Mouse (Mus musculus) megakaryocyte-erythroid progenitor cell, adult 5-6 weeks (primary cell): Measurements from ENCODE around the gene Ltbp2. TPM values are rescaled to one million over a fixed set of nuclear protein-coding genes. Genes with fewer than 3 reads are reported as not detected.

ENCODE experiments used
- total RNA-seq, 2 experiments: library from RNA; stranded (forward) in 1 of 2; stranded (reverse) in 1 of 2; fragments of 200-1000, 215-1000 nt in 1 of 2; fragments of >200 nt in 1 of 2; fragmentation: Nextera tagmentation in 1 of 2; gene quantifications; 2 replicates each; pipeline ENCODE4 v1.2.3; 2014 to 2017

Ltbp2 gene
- total RNA-seq, 2 experiments from 2014 or later: not detected

Other genes with a start within 250 kb of the Ltbp2 start
- not detected in 2 replicates for gene Vrtn, start 235.5 kb downstream of the Ltbp2 start, total RNA-seq (2014; fragmentation: Nextera tagmentation)
- gene Vrtn, start 235.5 kb downstream of the Ltbp2 start, total RNA-seq (2017): not detected in 2 replicates
- not detected in 2 replicates for gene Syndig1l, start 177.7 kb downstream of the Ltbp2 start, total RNA-seq (2014; fragmentation: Nextera tagmentation)
- not detected in 2 replicates for gene Syndig1l, start 177.7 kb downstream of the Ltbp2 start, total RNA-seq (2017)
- gene Npc2, start 103.4 kb downstream of the Ltbp2 start, total RNA-seq (2014; fragmentation: Nextera tagmentation): 50.9 and 53.2 TPM in 2 replicates
- 34.6 and 41.4 TPM in 2 replicates for gene Npc2, start 103.4 kb downstream of the Ltbp2 start, total RNA-seq (2017)
- 178 and 198 TPM in 2 replicates for gene Isca2, start 103.3 kb downstream of the Ltbp2 start, total RNA-seq (2014; fragmentation: Nextera tagmentation)
- gene Isca2, start 103.3 kb downstream of the Ltbp2 start, total RNA-seq (2017): 66.4 and 79.4 TPM in 2 replicates
- gene Fcf1, start 94.4 kb upstream of the Ltbp2 start, total RNA-seq (2014; fragmentation: Nextera tagmentation): 234 and 237 TPM in 2 replicates
- gene Fcf1, start 94.4 kb upstream of the Ltbp2 start, total RNA-seq (2017): 147 and 211 TPM in 2 replicates
- gene Arel1, start 94.4 kb upstream of the Ltbp2 start, total RNA-seq (2014; fragmentation: Nextera tagmentation): 39.2 and 51.6 TPM in 2 replicates
- 38.8 and 48.6 TPM in 2 replicates for gene Arel1, start 94.4 kb upstream of the Ltbp2 start, total RNA-seq (2017)
- gene Ylpm1, start 119.8 kb upstream of the Ltbp2 start, total RNA-seq (2014; fragmentation: Nextera tagmentation): 97.2 and 106 TPM in 2 replicates
- 35.0 and 77.3 TPM in 2 replicates for gene Ylpm1, start 119.8 kb upstream of the Ltbp2 start, total RNA-seq (2017)
- gene Prox2, start 234.2 kb upstream of the Ltbp2 start, total RNA-seq (2014; fragmentation: Nextera tagmentation): 2.5 and 11.8 TPM in 2 replicates
- gene Prox2, start 234.2 kb upstream of the Ltbp2 start, total RNA-seq (2017): 4.3 and 8.3 TPM in 2 replicates
- 216 and 227 TPM in 2 replicates for gene Dlst, start 234.3 kb upstream of the Ltbp2 start, total RNA-seq (2014; fragmentation: Nextera tagmentation)
- 230 and 281 TPM in 2 replicates for gene Dlst, start 234.3 kb upstream of the Ltbp2 start, total RNA-seq (2017)